In the genomic region with DNA sequence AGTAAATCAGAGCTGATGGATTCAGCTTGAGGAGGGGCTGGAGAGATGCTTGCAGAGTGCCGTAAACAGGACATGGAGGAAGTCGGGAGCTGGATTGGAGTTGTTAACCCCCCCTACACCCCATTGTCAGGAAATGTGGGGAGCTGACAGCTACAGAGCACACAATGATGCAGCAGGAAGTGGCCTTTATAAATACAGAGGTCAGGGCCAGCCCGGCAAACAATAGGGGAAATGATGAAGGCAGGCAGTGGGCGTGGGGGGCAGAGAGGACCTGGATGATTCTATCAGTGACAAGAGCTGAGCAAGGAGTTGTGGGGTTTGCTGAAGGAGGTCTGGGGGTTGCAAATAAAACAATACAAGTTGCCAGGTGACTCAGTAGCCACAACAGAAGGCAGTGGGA, we compare ENCODE assay signal across 9 mouse cellular contexts.
DNase-seq lines count a peak whose midpoint lies in the region; ATAC-seq and TF ChIP-seq lines count a peak whose summit lies in the region.
"Had no signal": no experiment of that assay in that cellular context is flagged by ENCODE, and none has a peak within 500 bp of the region (broad histone marks: within the 10 kb centered on the region; RNA-seq: fewer than 3 reads in every experiment).

No protein-coding gene starts in this region.

- no peak overlapping the region for H3K4me2 ChIP-seq in liver, postnatal 0 days (ENCODE audit: low read depth, low read length)
- H3K4me2 ChIP-seq in stomach, postnatal 0 days (replicated peaks; ENCODE audit: low read depth) = no peak overlapping the region
- no peak overlapping the region for H3K4me2 ChIP-seq in midbrain, embryonic 14.5 days (ENCODE audit: low read length)
- H3K4me2 ChIP-seq: neural tube, embryonic 13.5 days had no signal

- peak overlapping the region; percentile 16; the same call in 1 of the 2 replicates for H3K27ac ChIP-seq in liver, postnatal 0 days (ENCODE audit: low read depth)
- H3K27ac ChIP-seq in stomach, postnatal 0 days (replicated peaks) = no peak overlapping the region
- H3K27ac ChIP-seq in layer of hippocampus, adult 2 months = no peak overlapping the region
- H3K27ac ChIP-seq in midbrain, embryonic 14.5 days (replicated peaks; ENCODE audit: low read depth, low read length) = no peak overlapping the region
- H3K27ac ChIP-seq: neural tube, embryonic 13.5 days had no signal

- peak; percentile 7 for DNase-seq in ovary, postnatal 36 days (ENCODE audit: low spot score)
- DNase-seq in ovary, postnatal 10 days (ENCODE audit: low spot score) = no peak
- DNase-seq in heart, postnatal 10 days = peak; percentile 60 to 65
- DNase-seq in liver, postnatal 0 days = peak; percentile 21
- no peak for DNase-seq in stomach, postnatal 0 days (ENCODE audit: low spot score)
- no peak for DNase-seq in layer of hippocampus, adult 2 months (ENCODE audit: low spot score in 2 of 2)
- no peak for DNase-seq in midbrain, embryonic 14.5 days
- no peak for DNase-seq in cerebellum, adult 18-20 months

- H3K9ac ChIP-seq in liver, postnatal 0 days (replicated peaks) = no peak overlapping the region
- no peak overlapping the region for H3K9ac ChIP-seq in stomach, postnatal 0 days (ENCODE audit: low read length)
- H3K9ac ChIP-seq in midbrain, embryonic 14.5 days (replicated peaks; ENCODE audit: low read length) = no peak overlapping the region
- H3K9ac ChIP-seq: neural tube, embryonic 13.5 days had no signal

- WGBS in liver, postnatal 0 days (ENCODE audit: insufficient replicate concordance) = 30% methylated on average over 4 of the region's 4 CpGs
- 45% methylated on average over 4 of the region's 4 CpGs for WGBS in stomach, postnatal 0 days
- 28% methylated on average over 4 of the region's 4 CpGs for WGBS in midbrain, embryonic 14.5 days

- no peak for TF ChIP-seq CTCF in liver, postnatal 0 days (IDR thresholded peaks at IDR 0.05; ENCODE audit: low read depth)
- no peak for TF ChIP-seq CTCF in stomach, postnatal 0 days (IDR thresholded peaks at IDR 0.05; ENCODE audit: low read depth)
- TF ChIP-seq CTCF in layer of hippocampus, adult 2 months (conservative IDR thresholded peaks at IDR 0.05) = no peak

- no peaks in the 10 kb centered on the region for H3K4me1 ChIP-seq in liver, postnatal 0 days (ENCODE audit: insufficient read depth)
- H3K4me1 ChIP-seq in stomach, postnatal 0 days (replicated peaks; ENCODE audit: control insufficient read depth, insufficient read depth) = no peaks in the 10 kb centered on the region
- no peaks in the 10 kb centered on the region for H3K4me1 ChIP-seq in midbrain, embryonic 14.5 days (ENCODE audit: control insufficient read depth, insufficient read depth, low read length)
- H3K4me1 ChIP-seq: neural tube, embryonic 13.5 days had no signal

- ATAC-seq in liver, postnatal 0 days = peak; percentile 62
- peak; percentile 53; the same call in 1 of the 2 replicates for ATAC-seq in stomach, postnatal 0 days (ENCODE audit: low FRiP score, low TSS enrichment)
- no peak for ATAC-seq in midbrain, embryonic 14.5 days (ENCODE audit: low FRiP score, low TSS enrichment)

- no peak overlapping the region for H3K4me3 ChIP-seq in liver, postnatal 0 days (ENCODE audit: low read depth, low read length)
- no peak overlapping the region for H3K4me3 ChIP-seq in stomach, postnatal 0 days (ENCODE audit: low read depth, low read length)
- no peak overlapping the region for H3K4me3 ChIP-seq in layer of hippocampus, adult 2 months
- H3K4me3 ChIP-seq in midbrain, embryonic 14.5 days (replicated peaks; ENCODE audit: low read depth, low read length) = no peak overlapping the region
- H3K4me3 ChIP-seq: neural tube, embryonic 13.5 days had no signal

- H3K27me3 ChIP-seq in liver, postnatal 0 days (ENCODE audit: insufficient read depth, low read length) = no peaks in the 10 kb centered on the region
- no peaks in the 10 kb centered on the region for H3K27me3 ChIP-seq in stomach, postnatal 0 days (ENCODE audit: control insufficient read depth, insufficient read depth, low read length)
- H3K27me3 ChIP-seq in midbrain, embryonic 14.5 days (ENCODE audit: control insufficient read depth, insufficient read depth, low read length) = no peaks in the 10 kb centered on the region
- H3K27me3 ChIP-seq: neural tube, embryonic 13.5 days had no signal

- intact Hi-C loops in heart, postnatal 10 days (cut with DNase I) = no loop called here

- no peaks in the 10 kb centered on the region for H3K9me3 ChIP-seq in liver, postnatal 0 days (ENCODE audit: low read length)
- no peaks in the 10 kb centered on the region for H3K9me3 ChIP-seq in stomach, postnatal 0 days (ENCODE audit: control insufficient read depth, low read length)
- no peaks in the 10 kb centered on the region for H3K9me3 ChIP-seq in midbrain, embryonic 14.5 days (ENCODE audit: control insufficient read depth, low read length)
- H3K9me3 ChIP-seq: neural tube, embryonic 13.5 days had no signal

- no peaks in the 10 kb centered on the region for H3K36me3 ChIP-seq in liver, postnatal 0 days (replicated peaks; ENCODE audit: insufficient read depth, low read length)
- H3K36me3 ChIP-seq in stomach, postnatal 0 days (ENCODE audit: control insufficient read depth, insufficient read depth, low read length) = no peaks in the 10 kb centered on the region
- no peaks in the 10 kb centered on the region for H3K36me3 ChIP-seq in midbrain, embryonic 14.5 days (ENCODE audit: control insufficient read depth, insufficient read depth, low read length)
- H3K36me3 ChIP-seq: neural tube, embryonic 13.5 days had no signal

- TF ChIP-seq EP300 in liver, postnatal 0 days (IDR thresholded peaks at IDR 0.05; ENCODE audit: low read depth) = peak; percentile 24; the same call in 1 of the 2 replicates
- no peak for TF ChIP-seq EP300 in stomach, postnatal 0 days (optimal IDR thresholded peaks at IDR 0.05)

Comparison
In these comparisons a context has a peak if more than half of its experiments do, and no peak if none do; other contexts are left out.
1. DNase-seq: peak in ovary, postnatal 36 days (single experiment), heart, postnatal 10 days (2 of 2) and liver, postnatal 0 days (single experiment); none in ovary, postnatal 10 days (single experiment), stomach, postnatal 0 days (single experiment), layer of hippocampus, adult 2 months (0 of 2), midbrain, embryonic 14.5 days (single experiment) and cerebellum, adult 18-20 months (0 of 2).